Mouse (Mus musculus) liver, postnatal 0 days (tissue): ENCODE measurements around the gene Tmprss2. TPM values are rescaled to one million over a fixed set of nuclear protein-coding genes. Genes with fewer than 3 reads are reported as not detected.

ENCODE experiments used
- ATAC-seq: fragments of 200-750 bp; cut with Nextera tagmentation; 2 replicates; pipeline ENCODE4 v1.8.0; 2017; ENCODE audit warnings: mild to moderate bottlenecking, moderate library complexity
- DNase-seq: peaks from one replicate; pipeline ENCODE4 v3.0.0-alpha.2; 2016
- H3K27ac ChIP-seq: fragments of 300-500 bp; sonication (generic); 2 replicates; pipeline ENCODE4 v1.5.1; 2014; ENCODE audit warnings: antibody characterized with exemption, moderate library complexity, mild to moderate bottlenecking, low read depth
- H3K27me3 ChIP-seq: fragments of 300-500 bp; sonication (generic); 2 replicates; pipeline ENCODE4 v1.6.1; 2014; ENCODE audit warnings: low read length, control low read depth, mixed read lengths; ENCODE audit not compliant: insufficient read depth
- H3K36me3 ChIP-seq: fragments of 300-500 bp; sonication (generic); replicated peaks from 2 replicates; pipeline ENCODE4 v1.6.1; 2014; ENCODE audit warnings: mild to moderate bottlenecking, control low read depth, low read length, moderate library complexity, mixed read lengths; ENCODE audit not compliant: insufficient read depth
- H3K4me1 ChIP-seq: fragments of 300-500 bp; sonication (generic); 2 replicates; pipeline ENCODE4 v1.6.1; 2014; ENCODE audit warnings: antibody characterized with exemption, mild to moderate bottlenecking, control low read depth; ENCODE audit not compliant: insufficient read depth
- H3K4me2 ChIP-seq: fragments of 300-500 bp; sonication (generic); 2 replicates; pipeline ENCODE4 v1.6.1; 2014; ENCODE audit warnings: low read depth, mild to moderate bottlenecking, low read length, moderate library complexity, mixed read lengths
- H3K4me3 ChIP-seq: fragments of 300-500 bp; sonication (generic); 2 replicates; pipeline ENCODE4 v1.5.1; 2014; ENCODE audit warnings: low read depth, low read length
- H3K9ac ChIP-seq: fragments of 300-500 bp; sonication (generic); replicated peaks from 2 replicates; pipeline ENCODE4 v1.6.1; 2014; ENCODE audit warnings: mild to moderate bottlenecking, moderate library complexity
- H3K9me3 ChIP-seq: fragments of 300-500 bp; sonication (generic); 2 replicates; pipeline ENCODE4 v1.6.1; 2016; ENCODE audit warnings: mild to moderate bottlenecking, control low read depth, low read length, mixed read lengths
- CTCF ChIP-seq: sonication (generic); IDR thresholded peaks from 2 replicates; pipeline ENCODE4 v1.5.1; 2016; ENCODE audit warnings: antibody characterized with exemption, low read depth
- EP300 ChIP-seq: IDR thresholded peaks from 2 replicates; pipeline ENCODE4 v1.6.1; 2016; ENCODE audit warnings: antibody characterized with exemption, low read depth, mild to moderate bottlenecking
- WGBS: fragments of 180-500 bp; shearing (Covaris S2); extraction: QIAGEN DNeasy Blood & Tissue Kit; methylation state at CpG from one replicate; pipeline ENCODE4 v1.1.7; 2014; ENCODE audit not compliant: insufficient replicate concordance; 5-methylcytosine and 5-hydroxymethylcytosine counted together
- polyA plus RNA-seq: library from polyadenylated mRNA; unstranded; fragments of >200 nt; fragmentation: Nextera tagmentation; extraction: Ambion mirVana; gene quantifications from 2 replicates; pipeline ENCODE4 v1.2.1, GENCODE M21; 2015

Tmprss2 gene
- polyA plus RNA-seq = 2.8 and 4.3 TPM in 2 replicates

DNA sequence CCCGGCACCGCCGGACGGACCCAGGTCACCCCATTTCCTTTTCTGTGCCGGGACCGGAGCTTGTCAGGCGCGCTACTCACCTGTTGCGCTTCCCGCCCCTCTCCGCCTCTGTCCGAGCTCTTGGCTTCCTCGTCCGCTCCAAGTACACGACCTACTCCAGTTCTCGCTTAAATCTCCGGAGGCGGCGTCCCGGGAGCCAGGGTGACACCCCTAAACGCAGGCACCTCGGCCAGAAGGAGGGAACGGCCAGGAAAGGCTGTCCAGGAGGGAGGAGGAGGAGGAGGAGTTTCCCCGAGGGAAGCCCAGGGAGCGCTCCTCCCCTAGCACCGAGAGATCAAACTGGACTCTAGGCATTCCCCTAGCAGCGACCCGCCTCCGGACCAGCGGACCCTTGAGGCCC is at the start of gene Tmprss2:
Gene Tmprss2, minus strand, starts transcription at position 257 of the 400 bp plus-strand sequence.
- no peak for TF ChIP-seq CTCF
- no peak for TF ChIP-seq EP300
- peaks cover 12% of the 10 kb centered on the region for H3K4me1 ChIP-seq
- peak within 1 kb of the TSS; percentile 69 for H3K4me2 ChIP-seq
- H3K9me3 ChIP-seq = no peaks in the 10 kb centered on the region
- no peaks in the 10 kb centered on the region for H3K36me3 ChIP-seq
- H3K9ac ChIP-seq = peak within 1 kb of the TSS; percentile 48; the same call in 1 of the 2 replicates
- DNase-seq (peak; percentile 68), ATAC-seq (peak; percentile 88)
- WGBS = 1% methylated on average over 30 of the region's 30 CpGs
- peak within 1 kb of the TSS; percentile 60; the same call in 1 of the 2 replicates for H3K27ac ChIP-seq
- H3K27me3 ChIP-seq = peaks cover 17% of the 10 kb centered on the region
- H3K4me3 ChIP-seq = peak within 1 kb of the TSS; percentile 47

DNA sequence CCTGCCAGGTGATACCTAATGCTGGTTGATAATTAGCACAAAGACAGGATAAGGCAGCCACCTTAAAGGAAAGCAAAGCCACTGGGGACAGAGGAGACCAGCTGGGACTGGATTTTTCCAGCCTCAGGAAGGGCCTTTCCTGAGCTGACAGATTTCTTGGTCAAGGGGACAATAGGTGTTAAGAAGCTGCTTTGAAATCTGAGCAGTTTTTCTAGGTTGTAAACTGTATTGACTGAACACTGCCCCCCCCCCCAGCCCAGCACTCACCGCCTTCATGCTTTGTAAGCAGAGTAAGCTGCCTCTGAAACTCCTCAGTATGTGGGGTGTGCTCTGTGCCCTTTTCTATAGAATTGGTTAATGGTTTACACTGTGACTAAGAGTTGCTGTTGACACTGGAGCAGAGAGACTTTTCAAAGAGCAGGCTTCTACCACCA is 48.2 kb upstream of the Tmprss2 start:
- peak overlapping the region; percentile 44; the same call in 1 of the 2 replicates for H3K27ac ChIP-seq
- DNase-seq = no peak
- TF ChIP-seq CTCF (no peak), EP300 (no peak)
- no peak overlapping the region for H3K9ac ChIP-seq
- WGBS = 19% methylated on average over 1 of the region's 1 CpGs
- ATAC-seq = peak; percentile 72
- no peak overlapping the region for H3K4me3 ChIP-seq
- no peaks in the 10 kb centered on the region for H3K9me3 ChIP-seq
- no peaks in the 10 kb centered on the region for H3K27me3 ChIP-seq
- H3K4me1 ChIP-seq = no peaks in the 10 kb centered on the region; the same call in 1 of the 2 replicates
- H3K36me3 ChIP-seq = no peaks in the 10 kb centered on the region
- no peak overlapping the region for H3K4me2 ChIP-seq

DNA sequence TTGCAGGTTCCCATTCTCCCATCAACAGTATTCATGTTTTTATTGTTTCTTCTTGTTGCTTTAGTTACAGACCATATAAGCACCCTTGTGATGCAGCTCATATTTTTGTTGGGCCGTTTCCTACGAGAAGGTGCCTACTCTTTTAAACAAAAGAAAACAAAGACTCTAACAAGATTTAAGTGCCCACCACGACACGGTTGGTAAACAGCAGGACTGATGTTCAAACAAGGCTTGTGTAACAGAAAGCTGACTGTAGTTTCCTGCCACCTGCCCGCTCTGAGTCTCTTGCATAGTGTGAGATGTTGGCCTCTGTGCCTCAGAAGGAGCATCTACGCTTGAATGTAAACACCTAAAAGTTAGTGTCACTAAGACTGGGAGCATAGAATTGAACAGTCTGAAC is 47.5 kb upstream of the Tmprss2 start:
- no peaks in the 10 kb centered on the region for H3K9me3 ChIP-seq
- 39% methylated on average over 6 of the region's 6 CpGs for WGBS
- H3K9ac ChIP-seq = no peak overlapping the region
- ATAC-seq = no peak
- no peak overlapping the region for H3K27ac ChIP-seq
- no peak overlapping the region for H3K4me2 ChIP-seq
- no peaks in the 10 kb centered on the region; the same call in 1 of the 2 replicates for H3K4me1 ChIP-seq
- H3K36me3 ChIP-seq = no peaks in the 10 kb centered on the region
- H3K4me3 ChIP-seq = no peak overlapping the region
- no peaks in the 10 kb centered on the region for H3K27me3 ChIP-seq
- DNase-seq = no peak
- TF ChIP-seq EP300 (no peak), CTCF (no peak)

DNA sequence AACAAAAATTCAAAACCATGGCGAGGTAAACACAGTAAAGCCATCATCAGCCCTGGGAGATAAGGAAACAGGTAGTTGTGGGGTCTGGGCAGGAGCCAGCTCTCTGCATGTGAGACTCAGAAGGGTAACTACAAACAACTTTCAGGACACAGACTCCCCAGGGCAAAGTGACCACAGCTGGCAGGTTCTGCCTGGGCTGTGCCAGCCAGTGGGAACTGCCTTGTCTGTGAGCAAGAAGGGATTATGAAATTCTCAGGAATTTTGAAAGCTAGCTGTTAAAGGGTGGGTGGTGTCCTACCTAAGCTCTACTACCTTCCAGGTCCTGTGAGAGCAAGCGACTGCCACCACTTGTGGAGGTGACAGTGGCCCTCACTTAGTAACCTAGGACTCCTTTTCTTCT is 44.8 kb upstream of the Tmprss2 start:
- DNase-seq (peak; percentile 17), ATAC-seq (peak; percentile 53; the same call in 1 of the 2 replicates)
- no peak overlapping the region for H3K4me2 ChIP-seq
- no peaks in the 10 kb centered on the region; the same call in 1 of the 2 replicates for H3K4me1 ChIP-seq
- no peak overlapping the region for H3K27ac ChIP-seq
- TF ChIP-seq CTCF = no peak
- no peak for TF ChIP-seq EP300
- H3K9me3 ChIP-seq = no peaks in the 10 kb centered on the region
- H3K9ac ChIP-seq = no peak overlapping the region
- H3K27me3 ChIP-seq = no peaks in the 10 kb centered on the region
- 57% methylated on average over 2 of the region's 2 CpGs for WGBS
- no peak overlapping the region for H3K4me3 ChIP-seq
- no peaks in the 10 kb centered on the region for H3K36me3 ChIP-seq

DNA sequence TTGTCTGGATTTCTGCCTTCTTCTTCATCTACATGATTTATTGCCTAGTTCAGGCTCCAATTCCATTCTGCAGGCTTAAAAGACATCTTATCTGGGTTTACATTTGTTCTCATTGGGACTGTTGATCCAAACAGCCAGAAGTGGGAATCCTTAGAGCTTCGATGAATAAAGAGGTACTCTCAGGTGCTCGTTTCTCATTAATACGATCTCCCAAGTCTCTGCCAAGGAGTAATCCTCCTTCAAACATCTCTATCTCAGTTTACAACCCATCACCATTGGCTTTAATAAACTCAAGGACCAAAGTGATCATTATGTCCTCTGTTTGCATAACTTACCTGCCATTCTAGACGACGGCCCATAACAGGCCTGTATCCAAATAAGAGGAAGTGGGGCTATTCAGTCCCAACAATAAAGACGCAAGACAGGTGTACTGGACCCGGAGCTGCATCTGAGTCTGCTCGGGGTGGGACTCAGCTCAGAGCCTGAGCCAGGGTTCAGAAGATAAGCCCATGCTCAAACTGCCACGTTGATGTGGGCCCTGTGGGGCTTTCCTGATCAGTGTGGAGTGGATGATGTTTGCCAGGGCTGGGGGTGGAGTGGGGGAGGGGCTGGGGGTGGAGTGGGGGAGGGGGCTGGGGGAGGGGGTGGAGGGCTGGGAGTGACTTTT is 38.7 kb upstream of the Tmprss2 start:
- Histone ChIP-seq H3K27me3 (no peaks in the 10 kb centered on the region), H3K4me3 (no peak overlapping the region), H3K36me3 (no peaks in the 10 kb centered on the region), H3K4me1 (no peaks in the 10 kb centered on the region), H3K4me2 (no peak overlapping the region), H3K9ac (no peak overlapping the region), H3K9me3 (no peaks in the 10 kb centered on the region), H3K27ac (no peak overlapping the region)
- DNase-seq = no peak
- ATAC-seq = no peak
- TF ChIP-seq EP300 (no peak), CTCF (no peak)
- 63% methylated on average over 9 of the region's 9 CpGs for WGBS

DNA sequence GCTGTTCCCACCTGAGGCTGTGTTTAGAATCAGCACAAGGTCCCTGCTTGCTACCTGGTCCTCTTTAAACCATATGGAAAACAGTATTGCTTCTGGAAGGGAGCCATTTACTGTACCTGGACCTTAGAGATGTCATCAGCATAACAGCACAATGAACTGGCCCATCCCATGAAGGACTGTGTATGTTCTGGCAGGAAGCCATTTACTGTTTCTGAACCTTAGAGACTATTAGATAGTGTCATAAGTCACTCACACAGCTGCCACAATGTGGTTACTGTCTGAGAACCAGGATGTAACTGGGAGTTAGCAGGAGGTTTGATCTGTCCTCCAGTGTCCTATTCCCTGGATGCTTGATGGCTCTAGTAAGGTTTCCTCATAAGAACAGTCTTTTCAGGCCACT is 33.7 kb upstream of the Tmprss2 start:
- no peak for DNase-seq
- Histone ChIP-seq H3K4me1 (no peaks in the 10 kb centered on the region), H3K27ac (no peak overlapping the region), H3K4me3 (no peak overlapping the region), H3K36me3 (no peaks in the 10 kb centered on the region), H3K9me3 (no peaks in the 10 kb centered on the region), H3K4me2 (no peak overlapping the region), H3K9ac (no peak overlapping the region), H3K27me3 (no peaks in the 10 kb centered on the region)
- ATAC-seq = no peak
- TF ChIP-seq EP300 (no peak), CTCF (no peak)
